Comparison of ENCODE assay signal across 26 mouse cellular contexts in genomic region chr8:108875722-108876121, GRCm38 (mm10).
A peak's percentile ranks its signal among the peaks of the same experiment; 100 is the strongest.
DNase-seq lines count a peak whose midpoint lies in the region; ATAC-seq and TF ChIP-seq lines count a peak whose summit lies in the region.
"Had no signal": no experiment of that assay in that cellular context is flagged by ENCODE, and none has a peak within 500 bp of the region (broad histone marks: within the 10 kb centered on the region; RNA-seq: fewer than 3 reads in every experiment).

No protein-coding gene starts in this region.

- H3K9me3 ChIP-seq in liver, embryonic 15.5 days (replicated peaks) = no peaks in the 10 kb centered on the region
- H3K9me3 ChIP-seq: forebrain, embryonic 13.5 days; heart, embryonic 13.5 days had no signal

- peak; percentile 2 for DNase-seq in gastrocnemius, postnatal 10 days
- no peak for DNase-seq in gastrocnemius, postnatal 14 days
- no peak for DNase-seq in testis, postnatal 14 days (ENCODE audit: low spot score)
- no peak for DNase-seq in embryo, embryonic 10 days (ENCODE audit: low spot score)
- DNase-seq in retina, embryonic 14.5 days (ENCODE audit: low spot score) = no peak
- DNase-seq: adrenal gland, adult 2 months; adrenal gland, postnatal 14 days; cerebellum, adult 11-12 months; cerebellum, adult 8-10 months; cerebellum, postnatal 10 days; cerebellum, postnatal 36 days; gastrocnemius, postnatal 25 days; heart, adult 18-20 months; heart, postnatal 14 days; heart, postnatal 4 days had no signal

- intact Hi-C loops in gastrocnemius, postnatal 14 days (cut with DNase I; ENCODE audit: low total_unique reads) = no loop called here

- H3K27ac ChIP-seq in testis, adult 2 months (ENCODE audit: control insufficient read depth, insufficient read depth, low read depth, low read length) = no peak overlapping the region
- no peak overlapping the region for H3K27ac ChIP-seq in liver, embryonic 15.5 days (replicated peaks)
- H3K27ac ChIP-seq: forebrain, embryonic 10.5 days; forebrain, embryonic 13.5 days; heart, embryonic 13.5 days; hindbrain, embryonic 14.5 days; hindbrain, postnatal 0 days had no signal

- TF ChIP-seq CTCF in testis, adult 2 months (IDR thresholded peaks at IDR 0.05; ENCODE audit: control insufficient read depth, insufficient read depth, insufficient replicate concordance, low read depth, low read length) = no peak

- no peak for TF ChIP-seq POLR2A in testis, adult 2 months (IDR thresholded peaks at IDR 0.05; ENCODE audit: control insufficient read depth, low read depth, low read length)

- H3K4me3 ChIP-seq in testis, adult 2 months (ENCODE audit: control insufficient read depth, low read depth, low read length) = peak overlapping the region; percentile 23; the same call in 1 of the 2 replicates
- H3K4me3 ChIP-seq in liver, embryonic 15.5 days (replicated peaks) = no peak overlapping the region
- H3K4me3 ChIP-seq: forebrain, embryonic 10.5 days; forebrain, embryonic 13.5 days; heart, embryonic 13.5 days had no signal

- ATAC-seq in liver, embryonic 15.5 days (ENCODE audit: insufficient read depth) = 0 out of 2 replicates have a peak, but pooled peaks have one; percentile 34
- ATAC-seq in CD4-positive, CD25-positive, alpha-beta regulatory T cell, adult 4 months = no peak
- ATAC-seq: forebrain, embryonic 13.5 days; forebrain, embryonic 16.5 days; hindbrain, postnatal 0 days had no signal

- no peaks in the 10 kb centered on the region for H3K27me3 ChIP-seq in testis, adult 2 months (ENCODE audit: control insufficient read depth, insufficient read depth, low read length)
- H3K27me3 ChIP-seq in liver, embryonic 15.5 days = no peaks in the 10 kb centered on the region
- H3K27me3 ChIP-seq: CH12.LX; forebrain, embryonic 13.5 days; heart, embryonic 13.5 days had no signal

- no peaks in the 10 kb centered on the region for H3K4me1 ChIP-seq in testis, adult 2 months (ENCODE audit: control insufficient read depth, insufficient read depth, low read length)
- no peaks in the 10 kb centered on the region for H3K4me1 ChIP-seq in liver, embryonic 15.5 days (replicated peaks)
- H3K4me1 ChIP-seq: forebrain, embryonic 10.5 days; forebrain, embryonic 13.5 days had no signal

- H3K36me3 ChIP-seq in testis, adult 2 months (ENCODE audit: control insufficient read depth, insufficient read depth, low read length) = no peaks in the 10 kb centered on the region
- no peaks in the 10 kb centered on the region for H3K36me3 ChIP-seq in liver, embryonic 15.5 days (replicated peaks)
- H3K36me3 ChIP-seq: G1E had no signal

- WGBS in liver, embryonic 15.5 days (ENCODE audit: insufficient replicate concordance) = 37% methylated on average over 5 of the region's 5 CpGs

- H3K4me2 ChIP-seq in liver, embryonic 15.5 days = no peak overlapping the region
- H3K4me2 ChIP-seq: forebrain, embryonic 13.5 days; heart, embryonic 13.5 days; hindbrain, embryonic 14.5 days had no signal

- no peak overlapping the region for H3K9ac ChIP-seq in liver, embryonic 15.5 days
- H3K9ac ChIP-seq: forebrain, embryonic 13.5 days; heart, embryonic 13.5 days; hindbrain, embryonic 14.5 days had no signal
